Mouse (Mus musculus) liver, adult (tissue): Measurements from ENCODE around the gene Eef2k.

Experiments used
- GATA4 ChIP-seq: IDR thresholded peaks from 2 replicates; pipeline ENCODE4 v1.6.1; 2014; ENCODE audit warnings: mild to moderate bottlenecking, low read length; ENCODE audit not compliant: insufficient replicate concordance

Eef2k gene

DNA sequence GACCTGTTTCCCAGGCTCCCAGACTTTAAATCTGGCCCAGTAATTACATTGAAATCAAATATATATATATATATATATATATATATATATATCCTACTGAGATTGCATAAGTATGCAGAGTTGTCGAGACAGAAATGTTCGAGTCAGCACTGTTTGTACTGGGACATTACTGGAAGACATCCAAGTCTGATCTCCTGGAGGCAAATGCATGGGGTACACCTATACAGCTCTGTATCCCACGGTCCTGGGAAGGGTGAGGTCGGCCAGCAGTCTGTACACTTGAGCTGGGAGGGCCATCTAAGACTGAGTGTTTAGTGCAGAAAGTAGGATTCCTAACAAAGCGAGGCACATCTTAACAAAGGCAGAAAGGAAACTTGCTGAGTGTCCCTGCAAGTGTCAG lies 27.3 kb downstream of the Eef2k start:
- no peak for TF ChIP-seq GATA4

DNA sequence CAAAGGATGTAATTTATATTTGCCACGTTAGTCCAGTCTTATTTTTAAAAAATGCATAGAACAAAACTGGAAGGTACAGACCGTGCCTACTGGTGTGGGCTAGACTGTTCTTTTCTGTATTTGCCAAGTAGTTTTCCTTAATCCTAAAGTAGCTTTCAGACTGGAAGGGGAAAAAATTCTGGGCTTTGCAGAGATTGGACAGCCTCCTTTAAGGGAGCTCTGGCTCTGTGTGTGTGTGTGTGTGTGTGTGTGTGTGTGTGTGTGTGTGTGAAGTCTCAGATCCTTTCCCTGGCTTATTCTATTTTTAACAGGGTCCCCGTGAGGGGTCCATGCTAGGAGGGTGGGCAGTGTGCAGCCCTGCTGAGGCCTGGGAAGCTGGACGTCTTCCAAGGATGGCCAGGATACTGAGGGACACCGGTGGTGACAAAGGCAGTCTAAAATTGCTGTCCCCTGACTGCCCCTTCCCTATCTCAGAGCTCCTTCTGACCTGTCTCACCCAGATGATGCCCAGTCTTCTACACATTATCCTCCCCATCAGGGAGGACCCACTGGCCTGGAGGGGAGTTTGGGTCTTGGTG lies 27.9 kb downstream of the Eef2k start:
- TF ChIP-seq GATA4: no peak

DNA sequence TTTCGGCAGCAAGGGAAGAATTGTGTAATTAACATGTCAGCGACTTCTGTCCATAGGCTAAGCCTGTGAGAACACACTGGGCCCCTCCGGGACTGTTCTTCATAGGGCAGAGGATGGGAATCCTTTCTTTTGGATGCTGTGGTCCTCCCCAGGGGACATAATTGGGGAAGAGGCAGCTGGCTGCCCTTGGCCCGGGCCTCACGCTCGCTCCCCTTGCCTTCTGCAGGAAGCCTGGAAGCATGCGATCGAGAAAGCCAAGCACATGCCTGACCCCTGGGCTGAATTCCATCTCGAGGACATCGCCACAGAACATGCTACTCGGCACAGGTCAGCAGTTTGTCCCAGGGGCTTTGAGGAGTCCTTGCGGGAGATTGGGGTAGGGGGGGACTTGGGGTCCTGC lies 30.5 kb downstream of the Eef2k start:
- no peak for TF ChIP-seq GATA4

DNA sequence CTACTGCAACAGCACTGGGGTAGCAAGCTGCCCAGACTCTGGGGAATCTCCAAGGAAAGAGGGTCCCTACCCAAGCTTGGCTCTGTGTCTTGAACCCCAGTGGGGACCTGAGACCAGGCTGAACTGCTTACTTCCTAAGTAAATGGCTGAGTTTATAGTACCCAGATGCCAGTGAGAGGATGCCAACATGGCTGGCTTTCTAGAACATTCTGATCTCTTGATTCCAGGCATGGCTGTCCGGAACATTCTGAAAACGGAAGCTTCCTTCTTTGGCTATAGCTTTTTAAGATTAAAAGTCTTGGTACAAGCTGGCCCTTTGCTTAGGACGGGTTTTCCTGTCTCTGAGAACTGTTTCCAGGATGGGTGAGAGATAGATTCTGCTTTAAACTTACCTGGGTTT lies 31.4 kb downstream of the Eef2k start:
- no peak for TF ChIP-seq GATA4

DNA sequence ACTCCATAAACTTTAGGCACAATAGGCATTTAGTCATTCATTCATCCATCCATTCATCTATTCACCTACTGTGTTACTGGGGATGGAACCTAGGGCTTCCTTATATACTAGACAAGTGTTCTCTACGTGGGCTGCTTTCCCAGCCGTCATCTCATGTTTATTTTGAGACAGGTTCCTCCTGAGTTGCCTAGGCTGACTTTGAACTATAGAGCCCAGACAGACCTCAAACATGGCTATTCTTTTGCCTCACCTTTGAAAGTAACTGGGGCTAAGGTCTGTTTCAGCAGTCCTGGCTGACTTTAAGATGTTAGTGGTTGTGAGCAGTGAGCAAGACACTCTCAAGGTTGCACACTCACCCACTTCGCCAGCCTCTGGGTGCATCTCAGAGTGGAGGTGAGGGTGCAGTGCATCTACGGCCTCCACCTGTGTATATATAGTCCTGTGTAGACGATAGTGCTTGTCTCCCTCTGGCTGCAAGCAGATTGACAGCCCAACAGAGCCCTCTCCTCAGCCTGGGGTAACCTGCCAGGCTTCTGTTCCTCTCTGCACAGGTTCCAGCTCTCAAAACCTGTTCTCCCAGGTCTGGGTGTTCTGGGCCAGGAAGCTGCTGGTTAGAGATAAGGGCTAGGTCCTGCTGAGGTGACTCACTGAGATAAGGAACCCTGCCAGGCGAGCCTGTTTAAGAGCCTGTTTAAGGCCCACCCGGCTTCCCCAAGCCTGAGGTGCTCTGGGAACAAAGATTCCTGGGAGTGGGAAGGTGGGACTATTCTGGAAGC lies 32.3 kb downstream of the Eef2k start:
- TF ChIP-seq GATA4: no peak

DNA sequence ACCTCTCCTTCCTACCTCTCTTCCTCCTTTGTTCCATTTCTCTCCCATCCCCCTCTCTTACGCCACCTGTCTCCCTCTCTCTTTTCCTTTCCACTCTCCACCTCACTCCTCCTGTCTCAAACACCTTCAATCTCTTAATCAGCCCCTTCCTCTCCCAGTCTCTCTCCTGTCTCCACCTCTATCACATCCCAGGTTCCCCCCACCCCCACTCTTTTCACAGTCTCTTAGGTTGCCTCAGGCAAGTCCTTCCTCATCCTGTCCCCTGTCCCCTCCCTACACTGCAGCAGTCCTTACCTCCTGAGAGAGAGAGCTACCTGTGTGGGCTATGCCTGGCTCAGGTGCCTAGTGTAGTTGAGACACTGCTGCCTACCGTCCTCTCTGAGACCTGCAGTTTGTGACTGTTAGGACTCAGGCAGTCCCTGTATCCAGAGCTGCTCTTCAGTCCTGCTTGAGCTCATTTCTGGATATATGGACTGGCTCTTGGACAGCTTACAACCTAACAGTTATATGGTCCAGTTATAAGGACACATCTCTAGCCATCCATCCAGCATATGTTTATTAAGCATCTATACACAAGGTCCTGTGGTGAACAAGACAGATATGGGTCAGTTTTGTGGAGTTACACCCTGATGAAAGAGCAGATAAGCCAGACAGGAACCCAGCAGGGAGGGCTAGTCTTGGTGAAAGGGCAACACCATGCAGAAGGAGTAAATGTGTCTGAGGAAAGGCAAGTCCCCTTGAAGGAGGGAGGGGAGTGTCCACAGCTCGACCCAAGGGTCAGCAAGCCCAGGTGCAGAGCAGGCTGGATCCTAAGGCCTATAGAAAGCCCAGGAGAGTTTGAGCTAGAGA lies 33.1 kb downstream of the Eef2k start:
- no peak for TF ChIP-seq GATA4

DNA sequence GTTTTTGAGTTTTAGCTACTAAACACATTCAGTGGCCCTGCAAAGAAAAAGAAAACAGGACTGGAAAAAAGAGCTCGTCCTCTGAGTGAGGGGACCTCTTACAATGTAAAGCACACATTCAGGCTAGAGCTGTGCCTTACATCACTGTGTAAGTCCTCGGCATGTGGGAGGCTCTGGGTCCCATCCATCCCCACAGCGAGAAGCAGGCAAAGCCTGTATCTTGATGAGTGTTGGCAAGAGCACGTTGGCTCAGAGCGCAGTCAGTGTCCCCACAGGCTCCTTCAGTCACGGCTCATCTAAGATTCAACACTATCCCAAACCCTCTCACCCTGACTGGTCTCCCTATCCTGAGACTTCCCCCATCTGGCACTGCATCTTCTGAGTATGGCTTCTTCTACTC lies 35.6 kb downstream of the Eef2k start:
- no peak for TF ChIP-seq GATA4

DNA sequence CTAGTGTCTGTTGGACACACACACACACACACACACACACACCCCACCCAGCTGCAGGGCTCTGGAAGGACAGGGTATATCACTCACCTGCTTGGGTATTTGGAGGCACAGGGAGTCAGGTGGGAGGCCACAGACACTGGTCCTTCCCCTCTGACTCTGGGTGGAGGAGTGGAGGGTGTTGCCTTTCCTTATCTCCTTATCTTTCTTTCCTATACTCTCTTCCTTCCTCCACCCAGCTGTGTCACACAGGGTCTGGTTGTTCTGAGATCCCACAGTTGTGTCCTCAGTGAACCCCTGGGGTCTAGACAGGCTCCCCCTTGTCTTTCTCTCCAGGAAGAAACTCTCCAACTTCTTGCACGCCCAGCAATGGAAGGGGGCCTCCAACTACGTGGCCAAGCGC lies 37.3 kb downstream of the Eef2k start:
- TF ChIP-seq GATA4: no peak

DNA sequence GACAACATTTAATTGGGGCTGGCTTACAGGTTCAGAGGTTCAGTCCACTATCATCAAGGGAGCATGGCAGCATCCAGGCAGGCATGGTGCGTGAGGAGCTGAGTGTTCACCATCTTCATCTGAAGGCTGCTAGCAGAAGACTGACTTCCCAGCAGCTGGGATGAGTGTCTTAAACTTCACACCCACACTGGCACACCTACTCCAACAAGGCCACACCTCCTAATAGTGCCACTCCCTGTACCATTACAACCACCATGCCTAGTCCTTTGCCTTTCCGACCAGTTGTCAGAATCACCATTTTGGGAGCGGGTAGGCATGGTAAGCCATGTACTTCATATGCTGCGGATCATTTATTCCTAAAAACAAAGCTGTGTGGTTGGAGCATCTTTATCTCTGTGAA lies 38.1 kb downstream of the Eef2k start:
- TF ChIP-seq GATA4: no peak

DNA sequence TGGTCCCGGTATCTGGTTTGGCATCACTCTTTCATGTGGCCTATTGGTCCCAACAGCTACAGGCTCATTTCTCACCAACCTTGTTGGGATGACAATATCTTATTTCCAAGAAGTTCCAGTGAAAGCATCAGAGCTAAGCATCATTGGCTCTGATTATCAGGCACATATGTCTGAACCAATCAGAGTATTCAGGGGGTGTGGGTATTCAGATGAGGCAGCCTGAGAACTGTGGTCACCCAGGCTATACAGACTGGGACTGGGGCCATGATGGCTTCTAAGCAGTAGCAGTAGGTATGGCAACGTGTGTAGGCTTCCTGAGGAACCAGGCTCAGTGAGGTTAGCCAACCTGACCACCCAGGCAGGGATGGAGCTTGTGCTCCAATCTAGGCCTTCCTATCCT lies 38.8 kb downstream of the Eef2k start:
- no peak for TF ChIP-seq GATA4

DNA sequence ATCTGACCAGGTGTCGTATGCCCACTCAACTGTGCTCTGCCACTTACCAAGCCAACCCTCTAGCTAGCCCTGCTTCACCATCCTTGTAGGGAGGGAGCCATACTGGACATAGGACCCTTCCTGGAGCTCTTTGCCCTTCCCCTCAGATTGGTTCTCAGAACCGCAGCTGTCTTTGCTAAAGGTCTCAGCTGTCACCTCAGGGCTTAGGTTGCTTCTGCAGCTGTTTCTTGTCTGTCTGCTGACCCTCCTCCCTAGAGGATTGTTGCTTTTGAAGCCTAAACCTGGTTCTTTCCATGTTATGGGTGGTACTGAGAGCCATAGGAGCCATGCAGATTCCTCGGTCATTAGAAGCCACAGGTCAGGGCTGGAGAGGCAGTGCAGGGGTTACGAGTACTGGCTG lies 40.0 kb downstream of the Eef2k start:
- TF ChIP-seq GATA4: no peak

DNA sequence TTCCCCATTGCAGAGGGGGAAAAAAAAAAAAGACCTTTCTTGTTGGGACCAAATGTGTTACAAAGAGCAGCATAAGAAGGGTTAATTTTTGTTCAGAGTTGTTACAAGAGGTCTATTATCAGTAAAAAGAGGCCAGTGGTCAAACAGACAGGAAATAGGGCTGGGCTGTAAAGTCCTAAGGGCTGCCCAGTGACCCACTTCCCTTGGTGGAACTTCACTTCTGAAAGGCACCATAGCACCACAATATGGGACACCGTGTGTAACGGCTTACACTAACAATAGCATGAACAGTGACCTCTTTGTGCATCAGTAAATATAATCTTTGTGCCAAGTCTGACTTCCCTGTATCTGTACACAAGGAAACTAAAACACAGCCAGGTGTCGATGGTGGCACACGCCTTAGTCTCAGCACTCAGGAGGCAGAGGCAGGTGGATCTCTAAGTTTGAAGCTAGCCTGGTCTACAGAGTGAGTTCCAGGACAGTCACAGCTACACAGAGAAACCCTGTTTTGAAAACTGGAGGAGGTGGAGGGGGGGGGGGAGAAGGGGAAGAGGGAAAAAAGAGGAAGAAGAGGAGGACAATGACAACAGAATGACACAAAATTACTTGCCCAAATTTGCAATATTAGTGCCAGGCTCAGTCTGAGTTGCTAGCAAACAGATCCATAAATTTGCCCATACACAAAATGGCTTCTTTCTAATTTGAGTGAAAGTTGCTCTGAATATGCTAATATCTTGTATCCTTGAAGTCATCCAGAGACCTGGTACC lies 41.1 kb downstream of the Eef2k start:
- TF ChIP-seq GATA4: no peak

DNA sequence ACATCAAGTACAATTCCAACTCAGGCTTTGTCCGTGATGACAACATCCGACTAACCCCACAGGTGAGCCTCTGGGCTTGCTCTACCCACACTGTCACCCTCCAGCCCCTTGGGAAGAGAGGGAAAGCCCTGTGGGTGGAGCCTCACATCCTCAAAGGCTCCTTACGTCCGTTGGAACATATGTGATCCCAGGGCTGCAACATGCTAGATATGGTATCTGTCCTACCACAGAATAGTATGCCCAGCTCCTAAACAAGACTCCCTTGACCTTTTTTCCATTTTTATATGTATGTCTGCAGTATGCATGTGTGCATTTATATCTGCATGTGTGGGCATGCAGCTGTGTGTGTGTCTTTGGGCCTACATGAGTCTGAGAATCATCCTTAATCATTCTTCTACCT lies 42.1 kb downstream of the Eef2k start:
- TF ChIP-seq GATA4: no peak

DNA sequence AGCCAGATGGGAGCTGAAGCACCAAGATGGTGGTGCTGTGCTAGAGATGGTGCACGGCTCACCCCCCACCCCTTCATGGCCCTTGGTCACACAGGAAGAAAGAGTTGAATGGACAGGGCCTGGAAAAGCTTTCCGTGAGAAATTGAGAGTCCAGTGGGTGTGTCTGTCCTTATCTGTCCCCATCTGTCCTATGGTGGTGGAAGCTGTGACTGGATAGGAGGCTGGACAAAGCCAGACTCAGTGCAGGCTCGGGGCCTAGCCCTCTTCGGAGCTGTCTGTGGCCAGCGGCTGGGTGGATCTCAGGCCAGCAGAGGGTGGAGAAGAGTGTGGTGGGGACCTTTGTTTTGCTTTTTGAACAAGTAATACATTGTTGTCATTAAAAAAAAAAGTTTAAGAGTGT lies 50.5 kb downstream of the Eef2k start:
- no peak for TF ChIP-seq GATA4

DNA sequence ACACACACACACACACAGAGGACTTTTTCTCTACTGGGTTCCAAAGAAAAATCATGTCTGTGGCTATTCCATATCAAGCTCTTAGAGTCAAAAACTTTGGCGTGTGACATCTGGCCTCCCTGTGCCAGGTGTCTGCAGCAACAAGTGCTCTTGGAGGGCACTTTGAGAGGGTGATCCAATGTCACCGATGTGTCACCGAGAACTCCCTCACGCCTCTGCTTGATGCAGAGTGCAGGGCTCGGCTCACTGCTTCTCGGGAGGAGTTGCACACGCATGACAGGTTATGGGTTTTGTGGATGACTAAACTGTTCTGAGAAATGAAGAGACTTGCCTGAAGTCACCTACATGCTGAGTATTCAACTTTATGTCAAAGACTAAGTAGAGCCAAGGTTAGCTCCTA lies 54.4 kb downstream of the Eef2k start:
- TF ChIP-seq GATA4: no peak
